Mouse (Mus musculus) heart, adult 2 months (tissue): ENCODE measurements around the gene Mlc1. TPM values are rescaled to one million over a fixed set of nuclear protein-coding genes. Genes with fewer than 3 reads are reported as not detected.

Source experiments
- DNase-seq, 2 experiments: peaks; one replicate each; pipeline ENCODE4 v3.0.0; 2021
- H3K27ac ChIP-seq: fragments of 200-600 bp; 2 replicates; pipeline ENCODE4 v1.8.1; 2022
- H3K27me3 ChIP-seq: fragments of 200-500 bp; 2 replicates; pipeline ENCODE4 v1.6.1; 2012; ENCODE audit warnings: mild to moderate bottlenecking, low read length, inconsistent platforms, mixed read lengths; ENCODE audit not compliant: control insufficient read depth, insufficient read depth
- H3K36me3 ChIP-seq: fragments of 200-500 bp; 2 replicates; pipeline ENCODE4 v1.6.1; 2012; ENCODE audit warnings: low read length, inconsistent platforms; ENCODE audit not compliant: control insufficient read depth, insufficient read depth
- H3K4me1 ChIP-seq: fragments of 200-500 bp; 2 replicates; pipeline ENCODE4 v1.6.1; 2011; ENCODE audit warnings: low read length; ENCODE audit not compliant: control insufficient read depth, insufficient read depth
- H3K4me3 ChIP-seq: fragments of 200-600 bp; 2 replicates; pipeline ENCODE4 v1.8.1; 2022
- H3K79me2 ChIP-seq: fragments of 200-500 bp; replicated peaks from 2 replicates; pipeline ENCODE4 v1.6.1; 2012; ENCODE audit warnings: mild to moderate bottlenecking, inconsistent platforms, low read length, moderate library complexity, mixed read lengths; ENCODE audit not compliant: control insufficient read depth, insufficient read depth
- H3K9ac ChIP-seq: fragments of 200-500 bp; 2 replicates; pipeline ENCODE4 v1.6.1; 2012; ENCODE audit warnings: low read depth, mild to moderate bottlenecking, control low read depth, inconsistent platforms, low read length, mixed read lengths
- CTCF ChIP-seq: fragments of 200-600 bp; IDR thresholded peaks from 2 replicates; pipeline ENCODE4 v1.8.1; 2022; ENCODE audit warnings: antibody characterized with exemption, mild to moderate bottlenecking, moderate library complexity
- EP300 ChIP-seq: fragments of 200-500 bp; IDR thresholded peaks from 2 replicates; pipeline ENCODE4 v1.6.1; 2011; ENCODE audit warnings: low read depth, low read length, control low read depth; ENCODE audit not compliant: insufficient read depth
- POLR2A ChIP-seq: fragments of 200-500 bp; IDR thresholded peaks from 2 replicates; pipeline ENCODE4 v1.6.1; 2011; ENCODE audit warnings: mild to moderate bottlenecking, low read depth, low read length, control low read depth; ENCODE audit not compliant: insufficient read depth
- WGBS: fragments of 180-500 bp; shearing (Covaris S2); methylation state at CpG from one replicate; pipeline ENCODE4 v1.1.7; 2018; 5-methylcytosine and 5-hydroxymethylcytosine counted together
- intact Hi-C: fragments of 180-260 bp; cut with DNase I; formaldehyde crosslinking; loops from one replicate; pipeline ENCODE4 v1.15.1; 2025
- polyA plus RNA-seq: library from polyadenylated mRNA; depleted of rRNA; stranded (reverse); fragments of >200 nt; gene quantifications from 2 replicates; pipeline ENCODE4 v1.2.3, GENCODE M21; 2012; rRNA removed
- total RNA-seq, 2 experiments: library from RNA; stranded (reverse); gene quantifications; 2 replicates each; pipeline ENCODE4 v1.2.3; 2021

The Mlc1 gene
- total and polyA plus RNA-seq, 3 experiments, result not detected

GRCm38 (mm10) chr15:88916366-88916765, 62.4 kb downstream of the Mlc1 start:
- Histone ChIP-seq H3K4me1 (no peaks in the 10 kb centered on the region), H3K9ac (no peak overlapping the region), H3K79me2 (no peaks in the 10 kb centered on the region), H3K27ac (no peak overlapping the region), H3K36me3 (no peaks in the 10 kb centered on the region), H3K4me3 (no peak overlapping the region), H3K27me3 (no peaks in the 10 kb centered on the region)
- WGBS, result 51% methylated on average over 3 of the region's 3 CpGs
- TF ChIP-seq EP300 (no peak), CTCF (no peak), POLR2A (no peak)
- no peak for DNase-seq
- intact Hi-C loops, result no loop called here

GRCm38 (mm10) chr15:88915046-88915445, 63.8 kb downstream of the Mlc1 start:
- no peak overlapping the region for H3K9ac ChIP-seq
- 95% methylated on average over 7 of the region's 7 CpGs for WGBS
- intact Hi-C loops, result no loop called here

GRCm38 (mm10) chr15:88906347-88906746, 72.5 kb downstream of the Mlc1 start:
- no peaks in the 10 kb centered on the region for H3K27me3 ChIP-seq
- H3K4me3 ChIP-seq, result no peak overlapping the region
- H3K79me2 ChIP-seq, result no peaks in the 10 kb centered on the region
- no peak for TF ChIP-seq CTCF
- TF ChIP-seq EP300, result no peak
- no peak for TF ChIP-seq POLR2A
- no peak for DNase-seq
- 77% methylated on average over 4 of the region's 4 CpGs for WGBS
- no peak overlapping the region for H3K9ac ChIP-seq
- no peaks in the 10 kb centered on the region for H3K4me1 ChIP-seq
- no peaks in the 10 kb centered on the region for H3K36me3 ChIP-seq
- no peak overlapping the region for H3K27ac ChIP-seq
- intact Hi-C loops, result no loop called here

More at GRCm38 (mm10) chr15:88915046-88915445, 63.8 kb downstream of the Mlc1 start:
- Histone ChIP-seq H3K4me3 (no peak overlapping the region), H3K27ac (no peak overlapping the region), H3K79me2 (no peaks in the 10 kb centered on the region), H3K4me1 (no peaks in the 10 kb centered on the region), H3K27me3 (no peaks in the 10 kb centered on the region), H3K36me3 (no peaks in the 10 kb centered on the region)
- TF ChIP-seq CTCF, result no peak
- TF ChIP-seq EP300, result no peak
- TF ChIP-seq POLR2A, result no peak
- DNase-seq, result no peak

Other genes starting within 250 kb of the Mlc1 start
- 10 to 100 TPM; 28.7 to 31.0 TPM for gene Brd1, start 244.8 kb downstream of the Mlc1 start, total RNA-seq
- 7.7 and 9.1 TPM in 2 replicates for gene Brd1, start 244.8 kb downstream of the Mlc1 start, polyA plus RNA-seq
- 1 to 10 TPM; 8.2 to 9.1 TPM for gene Zbed4, start 227.3 kb downstream of the Mlc1 start, total RNA-seq
- gene Zbed4, start 227.3 kb downstream of the Mlc1 start, polyA plus RNA-seq, result 3.3 and 6.0 TPM in 2 replicates
- 1 to 10 TPM; 7.2 to 8.7 TPM for gene Alg12, start 159.7 kb downstream of the Mlc1 start, total RNA-seq
- 11.0 and 17.5 TPM in 2 replicates for gene Alg12, start 159.7 kb downstream of the Mlc1 start, polyA plus RNA-seq
- gene Creld2, start 159.4 kb downstream of the Mlc1 start, total RNA-seq, result 10 to 100 TPM; 23.6 to 24.7 TPM
- 13.6 and 19.9 TPM in 2 replicates for gene Creld2, start 159.4 kb downstream of the Mlc1 start, polyA plus RNA-seq
- 100 to 1,000 TPM in 1 of 2 experiments, 10 to 100 TPM in 1; 95.3 to 133 TPM for gene Pim3, start 116.8 kb downstream of the Mlc1 start, total RNA-seq
- gene Pim3, start 116.8 kb downstream of the Mlc1 start, polyA plus RNA-seq, result 45.6 and 58.8 TPM in 2 replicates
- not detected for gene Ttll8, start 24.6 kb downstream of the Mlc1 start, total RNA-seq
- 0.12 and 0.18 TPM in 2 replicates for gene Ttll8, start 24.6 kb downstream of the Mlc1 start, polyA plus RNA-seq
- gene Mov10l1, start 3.9 kb upstream of the Mlc1 start, total RNA-seq, result 100 to 1,000 TPM in 1 of 2 experiments, 10 to 100 TPM in 1; 96.4 to 107 TPM
- 51.7 and 85.0 TPM in 2 replicates for gene Mov10l1, start 3.9 kb upstream of the Mlc1 start, polyA plus RNA-seq
- gene Panx2, start 80.7 kb upstream of the Mlc1 start, total RNA-seq, result 1 to 10 TPM in 1 of 2 experiments, under 1 TPM in 1; 0.91 to 1.3 TPM
- gene Panx2, start 80.7 kb upstream of the Mlc1 start, polyA plus RNA-seq, result 1.3 and 2.1 TPM in 2 replicates
- gene Trabd, start 96.1 kb upstream of the Mlc1 start, total RNA-seq, result 10 to 100 TPM; 48.8 to 51.5 TPM
- 38.3 and 47.8 TPM in 2 replicates for gene Trabd, start 96.1 kb upstream of the Mlc1 start, polyA plus RNA-seq
- 10 to 100 TPM; 13.6 to 16.5 TPM for gene Selenoo, start 110.1 kb upstream of the Mlc1 start, total RNA-seq
- 20.7 and 28.6 TPM in 2 replicates for gene Selenoo, start 110.1 kb upstream of the Mlc1 start, polyA plus RNA-seq
- 1 to 10 TPM; 7.3 to 8.7 TPM for gene Tubgcp6, start 144.1 kb upstream of the Mlc1 start, total RNA-seq
- gene Tubgcp6, start 144.1 kb upstream of the Mlc1 start, polyA plus RNA-seq, result 16.2 and 18.7 TPM in 2 replicates
- 1 to 10 TPM; 6.3 to 7.6 TPM for gene Hdac10, start 149.7 kb upstream of the Mlc1 start, total RNA-seq
- 19.5 and 23.1 TPM in 2 replicates for gene Hdac10, start 149.7 kb upstream of the Mlc1 start, polyA plus RNA-seq
- 10 to 100 TPM; 20.7 to 21.1 TPM for gene Mapk12, start 161.7 kb upstream of the Mlc1 start, total RNA-seq
- 30.5 and 43.2 TPM in 2 replicates for gene Mapk12, start 161.7 kb upstream of the Mlc1 start, polyA plus RNA-seq
- gene Mapk11, start 170.6 kb upstream of the Mlc1 start, total RNA-seq, result 1 to 10 TPM; 1.9 to 2.0 TPM
- 4.7 and 5.2 TPM in 2 replicates for gene Mapk11, start 170.6 kb upstream of the Mlc1 start, polyA plus RNA-seq
- 10 to 100 TPM; 75.7 to 93.5 TPM for gene Plxnb2, start 201.8 kb upstream of the Mlc1 start, total RNA-seq
- 92.3 and 121 TPM in 2 replicates for gene Plxnb2, start 201.8 kb upstream of the Mlc1 start, polyA plus RNA-seq
- 1 to 10 TPM; 8.4 to 9.1 TPM for gene Dennd6b, start 217.5 kb upstream of the Mlc1 start, total RNA-seq
- 24.0 and 27.7 TPM in 2 replicates for gene Dennd6b, start 217.5 kb upstream of the Mlc1 start, polyA plus RNA-seq
- 10 to 100 TPM; 66.7 to 79.0 TPM for gene Ppp6r2, start 232.5 kb upstream of the Mlc1 start, total RNA-seq
- gene Ppp6r2, start 232.5 kb upstream of the Mlc1 start, polyA plus RNA-seq, result 73.2 and 107 TPM in 2 replicates